Mouse (Mus musculus): ENCODE data around the gene 1810013L24Rik. TPM values are rescaled to one million over a fixed set of nuclear protein-coding genes. Genes with fewer than 3 reads are reported as not detected.

Gene 1810013L24Rik
- 111 to 149 TPM (median 140 TPM) in 3 replicates for total RNA-seq (2017)

GRCm38 (mm10) chr16:8829564-8830359, at the start of gene 1810013L24Rik:
Gene 1810013L24Rik, plus strand, starts transcription at chr16:8830100.
- ATAC-seq (replicated peaks; ENCODE audit: insufficient number of reproducible peaks, low FRiP score, low TSS enrichment, poor library complexity, severe bottlenecking) = peak; percentile 91

GRCm38 (mm10) chr16:8780187-8780586, 49.7 kb upstream of the 1810013L24Rik start:
- ATAC-seq (replicated peaks; ENCODE audit: insufficient number of reproducible peaks, low FRiP score, low TSS enrichment, poor library complexity, severe bottlenecking) = no peak

GRCm38 (mm10) chr16:8781191-8781590, 48.7 kb upstream of the 1810013L24Rik start:
- no peak for ATAC-seq (replicated peaks; ENCODE audit: insufficient number of reproducible peaks, low FRiP score, low TSS enrichment, poor library complexity, severe bottlenecking)

- no peak for ATAC-seq (replicated peaks; ENCODE audit: insufficient number of reproducible peaks, low FRiP score, low TSS enrichment, poor library complexity, severe bottlenecking)
Observed at GRCm38 (mm10) chr16:8781660-8782059, 48.2 kb upstream of the 1810013L24Rik start.

- ATAC-seq (replicated peaks; ENCODE audit: insufficient number of reproducible peaks, low FRiP score, low TSS enrichment, poor library complexity, severe bottlenecking) = no peak
Observed at GRCm38 (mm10) chr16:8783198-8783913, 46.5 kb upstream of the 1810013L24Rik start.

GRCm38 (mm10) chr16:8784753-8785152, 45.1 kb upstream of the 1810013L24Rik start:
- ATAC-seq (replicated peaks; ENCODE audit: insufficient number of reproducible peaks, low FRiP score, low TSS enrichment, poor library complexity, severe bottlenecking) = no peak

- ATAC-seq (replicated peaks; ENCODE audit: insufficient number of reproducible peaks, low FRiP score, low TSS enrichment, poor library complexity, severe bottlenecking) = no peak
Observed at GRCm38 (mm10) chr16:8790886-8791285, 39.0 kb upstream of the 1810013L24Rik start.

- ATAC-seq (replicated peaks; ENCODE audit: insufficient number of reproducible peaks, low FRiP score, low TSS enrichment, poor library complexity, severe bottlenecking) = no peak
Observed at GRCm38 (mm10) chr16:8791949-8792557, 37.8 kb upstream of the 1810013L24Rik start, which contains the start of gene Usp7. Gene Usp7, minus strand, starts transcription at chr16:8792308.

- ATAC-seq (replicated peaks; ENCODE audit: insufficient number of reproducible peaks, low FRiP score, low TSS enrichment, poor library complexity, severe bottlenecking) = no peak
Observed at GRCm38 (mm10) chr16:8794952-8795351, 34.9 kb upstream of the 1810013L24Rik start.

- ATAC-seq (replicated peaks; ENCODE audit: insufficient number of reproducible peaks, low FRiP score, low TSS enrichment, poor library complexity, severe bottlenecking) = no peak
Observed at GRCm38 (mm10) chr16:8795906-8796305, 34.0 kb upstream of the 1810013L24Rik start.

- peak; percentile 82 for ATAC-seq (replicated peaks; ENCODE audit: insufficient number of reproducible peaks, low FRiP score, low TSS enrichment, poor library complexity, severe bottlenecking)
Observed at GRCm38 (mm10) chr16:8806703-8807102, 23.2 kb upstream of the 1810013L24Rik start.

GRCm38 (mm10) chr16:8810399-8811127, 19.3 kb upstream of the 1810013L24Rik start:
- ATAC-seq (replicated peaks; ENCODE audit: insufficient number of reproducible peaks, low FRiP score, low TSS enrichment, poor library complexity, severe bottlenecking) = no peak

GRCm38 (mm10) chr16:8817872-8818271, 12.0 kb upstream of the 1810013L24Rik start:
- no peak for ATAC-seq (replicated peaks; ENCODE audit: insufficient number of reproducible peaks, low FRiP score, low TSS enrichment, poor library complexity, severe bottlenecking)

- ATAC-seq (replicated peaks; ENCODE audit: insufficient number of reproducible peaks, low FRiP score, low TSS enrichment, poor library complexity, severe bottlenecking) = no peak
Observed at GRCm38 (mm10) chr16:8821429-8821828, 8.5 kb upstream of the 1810013L24Rik start.

- no peak for ATAC-seq (replicated peaks; ENCODE audit: insufficient number of reproducible peaks, low FRiP score, low TSS enrichment, poor library complexity, severe bottlenecking)
Observed at GRCm38 (mm10) chr16:8822586-8822985, 7.3 kb upstream of the 1810013L24Rik start.

- ATAC-seq (replicated peaks; ENCODE audit: insufficient number of reproducible peaks, low FRiP score, low TSS enrichment, poor library complexity, severe bottlenecking) = peak; percentile 92
Observed at GRCm38 (mm10) chr16:8823661-8824060, 6.2 kb upstream of the 1810013L24Rik start.

GRCm38 (mm10) chr16:8827366-8827765, 2.5 kb upstream of the 1810013L24Rik start:
- no peak for ATAC-seq (replicated peaks; ENCODE audit: insufficient number of reproducible peaks, low FRiP score, low TSS enrichment, poor library complexity, severe bottlenecking)

GRCm38 (mm10) chr16:8828636-8829563, 1.0 kb upstream of the 1810013L24Rik start:
- ATAC-seq (replicated peaks; ENCODE audit: insufficient number of reproducible peaks, low FRiP score, low TSS enrichment, poor library complexity, severe bottlenecking) = no peak

All from monocyte, adult 5-6 weeks (primary cell).